In genomic region chr2:6396626-6397146, GRCm38 (mm10) we compare ENCODE assay signal across 18 mouse cellular contexts.
DNase-seq lines count a peak whose midpoint lies in the region; ATAC-seq and TF ChIP-seq lines count a peak whose summit lies in the region.
"Had no signal": no experiment of that assay in that cellular context is flagged by ENCODE, and none has a peak within 500 bp of the region (broad histone marks: within the 10 kb centered on the region; RNA-seq: fewer than 3 reads in every experiment).

No protein-coding gene starts in this region.

- TF ChIP-seq CTCF in lung, postnatal 0 days (IDR thresholded peaks at IDR 0.05) = no peak

- no peak overlapping the region for H3K9ac ChIP-seq in heart, embryonic 15.5 days
- no peak overlapping the region for H3K9ac ChIP-seq in lung, postnatal 0 days (replicated peaks; ENCODE audit: low read depth)
- H3K9ac ChIP-seq: embryonic facial prominence, embryonic 15.5 days; limb, embryonic 15.5 days had no signal

- H3K9me3 ChIP-seq in heart, embryonic 15.5 days (replicated peaks) = no peaks in the 10 kb centered on the region
- no peaks in the 10 kb centered on the region for H3K9me3 ChIP-seq in lung, postnatal 0 days (ENCODE audit: low read length)
- H3K9me3 ChIP-seq: embryonic facial prominence, embryonic 15.5 days; heart, embryonic 10.5 days; hindbrain, embryonic 10.5 days; limb, embryonic 15.5 days had no signal

- peaks cover 21% of the 10 kb centered on the region for H3K4me1 ChIP-seq in heart, embryonic 15.5 days (replicated peaks)
- peaks cover 9% of the 10 kb centered on the region; the same call in 1 of the 2 replicates for H3K4me1 ChIP-seq in lung, postnatal 0 days (ENCODE audit: insufficient read depth, low read depth, low read length)
- H3K4me1 ChIP-seq: embryonic facial prominence, embryonic 15.5 days; limb, embryonic 15.5 days had no signal

- H3K4me2 ChIP-seq in heart, embryonic 15.5 days = no peak overlapping the region
- H3K4me2 ChIP-seq in lung, postnatal 0 days (replicated peaks; ENCODE audit: low read depth, low read length) = no peak overlapping the region
- H3K4me2 ChIP-seq: embryonic facial prominence, embryonic 15.5 days; limb, embryonic 15.5 days; midbrain, embryonic 11.5 days had no signal

- ATAC-seq in heart, embryonic 15.5 days (replicated peaks; ENCODE audit: insufficient number of reproducible peaks, insufficient read depth, low FRiP score, low read depth) = no peak
- no peak for ATAC-seq in lung, postnatal 0 days
- ATAC-seq: hindbrain, postnatal 0 days had no signal

- DNase-seq in heart, postnatal 4 days = no peak
- peak; percentile 36 for DNase-seq in kidney, postnatal 14 days
- DNase-seq in kidney, adult 11 months = no peak
- DNase-seq in lung, postnatal 0 days (ENCODE audit: low spot score) = no peak
- no peak for DNase-seq in lung, postnatal 36 days
- no peak for DNase-seq in cerebellum, adult 11-12 months
- DNase-seq: adrenal gland, postnatal 14 days; cerebellum, postnatal 25 days; kidney, adult 8-10 months; retina, postnatal 1 day had no signal

- TF ChIP-seq EP300 in lung, postnatal 0 days (IDR thresholded peaks at IDR 0.05) = no peak

- H3K27me3 ChIP-seq in heart, embryonic 15.5 days = no peaks in the 10 kb centered on the region
- H3K27me3 ChIP-seq in lung, postnatal 0 days (replicated peaks; ENCODE audit: insufficient read depth, low read length) = no peaks in the 10 kb centered on the region
- H3K27me3 ChIP-seq: embryonic facial prominence, embryonic 15.5 days; limb, embryonic 15.5 days had no signal

- H3K4me3 ChIP-seq in heart, embryonic 15.5 days = no peak overlapping the region
- no peak overlapping the region for H3K4me3 ChIP-seq in lung, postnatal 0 days (ENCODE audit: low read depth, low read length)
- H3K4me3 ChIP-seq: embryonic facial prominence, embryonic 15.5 days; heart, embryonic 10.5 days; hindbrain, embryonic 10.5 days; limb, embryonic 15.5 days had no signal

- no peaks in the 10 kb centered on the region for H3K36me3 ChIP-seq in heart, embryonic 15.5 days
- H3K36me3 ChIP-seq in lung, postnatal 0 days (ENCODE audit: insufficient read depth, low read length) = no peaks in the 10 kb centered on the region
- H3K36me3 ChIP-seq: embryonic facial prominence, embryonic 15.5 days had no signal

- H3K27ac ChIP-seq in heart, embryonic 15.5 days = 0 out of 2 replicates have a peak overlapping the region, but pooled peaks have one; percentile 51
- H3K27ac ChIP-seq in lung, postnatal 0 days (ENCODE audit: low read length) = peak overlapping the region; percentile 9; the same call in 1 of the 2 replicates
- H3K27ac ChIP-seq: embryonic facial prominence, embryonic 15.5 days; hindbrain, embryonic 10.5 days; hindbrain, postnatal 0 days; limb, embryonic 15.5 days; macrophage had no signal

- 52% methylated on average over 1 of the region's 1 CpGs for WGBS in heart, embryonic 15.5 days
- 29% methylated on average over 1 of the region's 1 CpGs for WGBS in lung, postnatal 0 days
